Mouse (Mus musculus) testis, postnatal 10 days (tissue): ENCODE measurements around the gene Rab35.

ENCODE experiments used
- DNase-seq: peaks from one replicate; pipeline ENCODE4 v3.0.0; 2021; ENCODE audit warnings: low spot score

The Rab35 gene

GRCm38 (mm10) chr5:115649699-115650098 is 18.0 kb downstream of the Rab35 start:
- DNase-seq = no peak

GRCm38 (mm10) chr5:115650885-115651284 is 19.2 kb downstream of the Rab35 start:
- no peak for DNase-seq

- DNase-seq = no peak
Measured at GRCm38 (mm10) chr5:115651821-115652220, 20.1 kb downstream of the Rab35 start.

GRCm38 (mm10) chr5:115652681-115653575 is 21.2 kb downstream of the Rab35 start:
- DNase-seq = peak; percentile 100

- no peak for DNase-seq
Measured at GRCm38 (mm10) chr5:115653776-115654175, 22.1 kb downstream of the Rab35 start.

- DNase-seq = no peak
Measured at GRCm38 (mm10) chr5:115656677-115657076, 25.0 kb downstream of the Rab35 start.

GRCm38 (mm10) chr5:115657234-115657633 is 25.5 kb downstream of the Rab35 start:
- no peak for DNase-seq

- no peak for DNase-seq
Measured at GRCm38 (mm10) chr5:115658352-115658751, 26.6 kb downstream of the Rab35 start.

GRCm38 (mm10) chr5:115662658-115663057 is 30.9 kb downstream of the Rab35 start:
- DNase-seq = no peak

GRCm38 (mm10) chr5:115666366-115667065 is 34.8 kb downstream of the Rab35 start:
- peak; percentile 41 for DNase-seq

- DNase-seq = no peak
Measured at GRCm38 (mm10) chr5:115667210-115667609, 35.5 kb downstream of the Rab35 start.

- peak; percentile 18 for DNase-seq
Measured at GRCm38 (mm10) chr5:115667894-115668293, 36.2 kb downstream of the Rab35 start.

- peak; percentile 26 for DNase-seq
Measured at GRCm38 (mm10) chr5:115668986-115669385, 37.3 kb downstream of the Rab35 start.

GRCm38 (mm10) chr5:115669974-115670373 is 38.3 kb downstream of the Rab35 start:
- DNase-seq = peak; percentile 22

- DNase-seq = peak; percentile 28
Measured at GRCm38 (mm10) chr5:115670406-115670805, 38.7 kb downstream of the Rab35 start.

GRCm38 (mm10) chr5:115671846-115672245 is 40.1 kb downstream of the Rab35 start:
- peak; percentile 27 for DNase-seq

GRCm38 (mm10) chr5:115685126-115685525 is 53.4 kb downstream of the Rab35 start:
- peak; percentile 16 for DNase-seq

GRCm38 (mm10) chr5:115686716-115687115 is 55.0 kb downstream of the Rab35 start:
- peak; percentile 30 for DNase-seq

GRCm38 (mm10) chr5:115693271-115693670 is 61.6 kb downstream of the Rab35 start:
- DNase-seq = peak; percentile 8

GRCm38 (mm10) chr5:115695191-115695770 is 63.6 kb downstream of the Rab35 start:
- DNase-seq = peak; percentile 16

GRCm38 (mm10) chr5:115696811-115697210 is 65.1 kb downstream of the Rab35 start:
- no peak for DNase-seq
